Mouse (Mus musculus): ENCODE measurements around the gene Slc25a21. TPM values are rescaled to one million over a fixed set of nuclear protein-coding genes. Genes with fewer than 3 reads are reported as not detected.

The Slc25a21 gene
- total RNA-seq, 2 experiments from 2014 or later: 0.22 to 0.37 TPM

DNA sequence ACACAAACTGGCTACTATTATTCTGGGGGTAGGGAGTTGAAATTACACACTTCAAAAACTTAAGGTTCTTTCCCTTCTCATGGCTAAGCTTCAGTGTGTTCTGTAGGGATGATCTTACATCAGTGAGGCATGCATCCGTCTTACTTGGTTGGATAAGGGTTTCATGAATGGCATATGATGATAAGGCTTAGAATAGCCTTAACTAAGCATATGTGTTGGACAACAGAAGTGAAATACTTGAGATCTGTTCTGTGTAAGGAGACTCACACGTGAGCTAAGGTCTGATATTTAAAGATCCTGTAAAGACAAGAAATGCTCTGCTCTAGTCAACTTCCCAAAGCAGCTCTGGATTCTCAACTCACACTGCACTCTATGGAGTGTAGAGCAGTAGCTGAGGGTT lies 11.1 kb downstream of the Slc25a21 start:
- intact Hi-C loops (cut with DNase I): loop anchor here (10.0 kb wide), 1 partner anchor 201 kb away; no protein-coding TSS in a partner anchor

GRCm38 (mm10) chr12:57185475-57185874 lies 11.8 kb downstream of the Slc25a21 start:
- intact Hi-C loops (cut with DNase I): loop anchor here (10.0 kb wide), 1 partner anchor 201 kb away; no protein-coding TSS in a partner anchor
- no peak for DNase-seq

More for the DNA sequence above, 11.1 kb downstream of the Slc25a21 start:
- no peak for DNase-seq

DNA sequence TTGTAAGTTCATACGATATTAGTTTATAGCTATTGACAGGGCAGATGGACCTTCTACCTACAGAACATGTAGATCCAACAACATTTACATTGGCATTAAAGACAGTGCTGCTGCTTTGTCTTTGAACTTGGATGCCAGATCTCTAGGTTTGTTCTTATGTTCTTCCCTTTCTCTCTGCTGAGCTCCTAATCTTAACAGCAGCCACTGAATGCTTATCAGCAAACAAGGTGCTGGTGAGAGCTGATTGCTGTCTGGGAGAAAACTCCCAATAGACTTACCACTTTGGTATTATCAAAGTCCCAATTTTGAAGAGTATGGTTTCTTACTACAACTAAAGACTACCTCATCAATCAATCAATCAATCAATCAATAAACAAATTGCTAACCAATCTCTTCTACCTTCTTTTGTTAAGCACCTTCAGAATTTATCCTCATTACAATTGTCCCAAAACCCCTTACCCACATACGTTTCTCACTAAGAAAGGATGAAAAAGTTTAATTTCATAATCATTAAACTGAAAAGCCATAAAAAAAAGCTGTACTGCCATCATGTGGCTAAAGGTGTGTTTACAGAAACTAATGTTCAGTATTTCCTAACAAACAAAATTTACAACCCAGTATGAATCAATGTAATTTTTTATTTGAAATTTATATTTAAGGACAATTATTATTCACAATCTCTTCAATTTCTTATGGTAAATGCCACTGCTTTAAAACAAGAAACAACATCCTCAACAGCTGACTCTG lies 12.7 kb downstream of the Slc25a21 start:
- intact Hi-C loops (cut with DNase I): loop anchor here (5.0 to 10.0 kb wide), 2 partner anchors 200 to 507 kb away; no protein-coding TSS in a partner anchor
- no peak for DNase-seq

DNA sequence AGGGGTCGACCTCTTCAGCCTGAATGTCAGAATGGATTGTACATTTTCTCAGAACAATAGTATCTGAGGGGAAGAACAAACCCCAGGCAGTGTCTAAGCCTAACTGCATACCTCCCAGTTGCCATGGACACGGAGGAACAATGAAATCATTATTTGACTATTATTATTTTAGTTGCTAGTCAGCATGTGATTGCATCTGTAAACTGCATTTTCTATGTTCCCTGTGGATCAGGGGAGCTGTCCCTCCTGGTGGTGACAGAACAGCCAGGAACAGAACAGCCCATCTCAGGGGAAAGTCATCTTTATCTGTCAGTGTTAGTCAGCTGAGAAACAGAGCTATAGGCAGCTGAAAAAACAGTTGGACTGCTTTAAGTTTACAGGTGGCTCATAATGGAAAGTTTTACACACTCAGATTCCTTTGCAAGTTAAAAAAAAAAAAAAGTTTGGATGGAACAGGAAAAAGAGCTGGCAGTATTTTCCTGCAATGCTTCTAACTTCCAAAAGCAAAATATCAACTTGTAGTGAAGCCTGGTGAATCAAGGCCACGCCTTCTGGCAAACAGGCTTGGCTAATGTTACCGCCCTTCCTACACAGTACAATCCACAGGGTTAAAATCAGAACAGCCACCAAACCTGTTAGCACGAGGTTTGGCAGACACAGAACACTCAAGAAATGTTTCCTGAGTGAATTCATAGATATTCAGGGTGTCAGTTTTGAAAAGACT lies 17.6 kb downstream of the Slc25a21 start:
- intact Hi-C loops (cut with DNase I): loop anchor here (5.0 to 10.0 kb wide), 2 partner anchors 195 to 502 kb away; no protein-coding TSS in a partner anchor
- peak; percentile 8 for DNase-seq

GRCm38 (mm10) chr12:57178818-57179217 lies 18.5 kb downstream of the Slc25a21 start:
- DNase-seq: no peak
- intact Hi-C loops (cut with DNase I): no loop called here

- DNase-seq: no peak
Measured at GRCm38 (mm10) chr12:57163294-57163693, 34.0 kb downstream of the Slc25a21 start.

GRCm38 (mm10) chr12:57162840-57163239 lies 34.4 kb downstream of the Slc25a21 start:
- intact Hi-C loops (cut with DNase I): no loop called here
- DNase-seq: no peak

More at GRCm38 (mm10) chr12:57163294-57163693, 34.0 kb downstream of the Slc25a21 start:
- intact Hi-C loops (cut with DNase I): no loop called here

DNA sequence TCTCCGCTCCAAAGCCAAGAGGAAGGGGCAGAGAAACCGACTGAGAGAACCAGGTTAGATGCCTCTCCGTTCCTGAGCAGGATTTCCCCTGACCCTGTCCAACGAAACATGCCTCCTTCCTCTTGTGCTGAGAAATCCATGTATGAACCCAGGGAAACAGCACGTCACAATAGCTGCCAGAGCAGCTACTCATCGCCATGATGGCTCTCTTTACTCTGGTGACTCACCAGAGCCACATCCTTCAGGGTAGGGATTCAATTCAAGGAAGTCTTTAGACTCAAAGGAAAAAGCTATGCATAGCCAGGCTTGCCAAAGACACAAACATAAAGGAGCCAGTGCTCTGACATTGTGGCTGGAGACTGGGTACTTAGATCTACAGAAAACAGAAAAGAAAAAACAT lies 37.4 kb downstream of the Slc25a21 start:
- no peak for DNase-seq
- intact Hi-C loops (cut with DNase I): no loop called here

GRCm38 (mm10) chr12:57158266-57158665 lies 39.0 kb downstream of the Slc25a21 start:
- no peak for DNase-seq
- intact Hi-C loops (cut with DNase I): no loop called here

DNA sequence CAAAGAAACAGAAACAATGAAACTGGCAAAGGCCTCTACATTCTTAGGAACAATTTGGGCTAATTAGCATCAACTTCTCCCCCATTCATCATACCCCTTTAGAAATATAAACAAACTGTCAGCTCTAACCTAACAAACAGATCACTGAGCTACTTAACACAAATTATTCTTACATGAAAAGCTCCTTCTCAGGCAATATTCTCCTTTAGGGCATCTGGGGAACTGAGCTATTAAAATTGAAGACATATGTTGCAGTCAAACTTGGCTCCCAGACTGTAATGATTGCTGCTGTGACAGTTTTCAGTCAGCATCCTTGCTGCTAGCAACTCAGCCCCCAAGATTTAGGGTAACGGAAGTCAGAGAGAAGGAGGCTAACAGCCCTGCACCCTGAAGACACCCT lies 58.3 kb downstream of the Slc25a21 start:
- no peak for DNase-seq
- intact Hi-C loops (cut with DNase I): no loop called here

DNA sequence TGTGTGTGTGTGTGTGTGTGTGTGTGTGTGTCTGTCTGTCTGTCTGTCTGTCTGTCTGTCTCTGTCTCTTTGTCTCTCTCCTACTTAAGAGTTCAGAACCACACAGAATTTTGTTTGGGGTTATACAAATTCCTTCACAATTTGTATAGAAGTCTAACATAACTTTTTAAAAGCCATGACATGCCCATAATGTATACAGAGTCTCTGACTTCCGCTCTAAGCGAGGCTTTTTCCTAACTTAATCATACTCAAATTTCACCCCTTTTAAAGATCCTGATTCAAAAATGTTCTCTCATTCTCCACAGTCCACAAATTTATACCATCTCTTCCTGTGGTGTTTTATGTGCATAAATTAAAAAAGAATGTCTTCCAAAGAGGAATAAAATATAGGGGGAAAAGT lies 59.5 kb downstream of the Slc25a21 start:
- intact Hi-C loops (cut with DNase I): no loop called here
- no peak for DNase-seq

GRCm38 (mm10) chr12:57118602-57119001 lies 78.7 kb downstream of the Slc25a21 start:
- DNase-seq: no peak
- intact Hi-C loops (cut with DNase I): no loop called here

GRCm38 (mm10) chr12:57115516-57115915 lies 81.8 kb downstream of the Slc25a21 start:
- intact Hi-C loops (cut with DNase I): no loop called here
- DNase-seq: no peak

DNA sequence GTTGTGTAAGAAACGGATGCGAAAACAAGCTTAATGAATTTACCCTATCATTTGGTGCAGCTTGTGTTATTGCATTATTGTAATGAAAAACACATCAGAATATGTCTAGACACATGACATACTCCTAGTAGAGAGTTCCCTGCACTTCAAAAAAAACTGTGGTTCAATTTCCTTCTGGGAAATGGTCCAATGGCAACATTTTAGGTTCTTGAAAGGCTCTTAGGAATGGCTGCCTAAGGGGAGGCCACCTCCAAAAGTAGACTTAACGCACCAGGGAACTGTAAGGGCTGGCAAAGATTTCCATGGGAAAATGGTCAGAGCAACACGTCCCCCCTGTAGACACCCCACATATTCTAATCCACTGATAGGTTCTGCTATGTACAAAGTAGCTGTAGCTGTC lies 87.9 kb downstream of the Slc25a21 start:
- intact Hi-C loops (cut with DNase I): no loop called here
- no peak for DNase-seq

DNA sequence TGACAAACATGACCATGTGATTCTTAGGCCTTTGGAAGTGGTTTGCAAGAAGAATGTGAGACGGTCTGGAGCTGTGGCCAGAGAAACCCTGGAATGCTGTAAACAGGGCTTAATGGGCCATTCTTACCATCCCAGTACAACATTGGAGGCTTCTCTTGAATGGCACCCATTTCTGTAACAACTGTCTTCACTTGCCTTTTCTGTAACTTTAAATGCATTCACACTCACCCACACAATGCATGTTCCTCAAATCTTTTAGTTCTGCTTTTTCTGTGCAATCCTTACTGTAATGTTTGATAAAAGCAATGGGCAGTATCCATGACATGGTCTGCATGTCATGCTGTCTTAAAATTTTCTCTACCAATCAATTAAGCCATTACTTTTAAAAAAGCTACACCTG lies 95.0 kb downstream of the Slc25a21 start:
- intact Hi-C loops (cut with DNase I): no loop called here
- no peak for DNase-seq

DNA sequence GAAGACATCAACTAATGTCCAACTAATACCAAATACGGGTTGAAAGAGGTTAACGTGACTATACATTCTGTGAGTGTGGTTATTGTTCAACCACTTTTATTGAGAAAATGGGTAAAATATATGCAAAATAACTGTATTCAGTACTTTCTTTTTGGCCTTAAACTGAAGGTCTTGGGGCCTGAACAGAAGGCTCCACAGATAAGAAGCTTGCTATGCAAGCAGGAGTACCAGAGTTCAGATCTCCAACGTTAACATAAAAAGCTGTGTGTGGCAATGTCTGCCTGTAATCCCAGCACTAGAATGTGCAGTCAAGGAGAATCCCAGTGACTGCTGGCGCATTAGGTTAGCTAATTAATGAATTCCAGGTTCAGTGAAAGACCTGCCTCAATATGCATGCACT lies 96.7 kb downstream of the Slc25a21 start:
- DNase-seq: no peak
- intact Hi-C loops (cut with DNase I): no loop called here

DNA sequence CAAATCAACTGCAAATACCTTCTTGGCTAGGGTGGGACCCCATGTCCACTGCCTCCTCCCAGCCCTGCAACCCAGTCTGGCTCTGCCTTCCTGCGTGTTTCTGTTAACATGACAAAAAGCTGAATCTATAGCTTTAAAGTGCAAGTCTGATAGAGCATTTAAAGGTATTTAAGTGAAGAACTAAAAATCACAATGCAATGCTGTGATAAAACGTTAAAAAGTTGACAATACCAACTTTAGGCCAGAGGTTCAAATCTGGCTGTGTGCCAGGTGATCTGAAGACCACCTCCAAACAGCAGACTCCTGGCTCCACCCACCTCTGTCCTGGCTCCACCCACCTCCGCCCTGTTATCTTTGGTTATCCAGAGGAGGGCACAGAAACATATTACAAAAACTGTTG lies 98.2 kb downstream of the Slc25a21 start:
- intact Hi-C loops (cut with DNase I): no loop called here
- no peak for DNase-seq

GRCm38 (mm10) chr12:57098371-57098770 lies 98.9 kb downstream of the Slc25a21 start:
- no peak for DNase-seq
- intact Hi-C loops (cut with DNase I): no loop called here

DNA sequence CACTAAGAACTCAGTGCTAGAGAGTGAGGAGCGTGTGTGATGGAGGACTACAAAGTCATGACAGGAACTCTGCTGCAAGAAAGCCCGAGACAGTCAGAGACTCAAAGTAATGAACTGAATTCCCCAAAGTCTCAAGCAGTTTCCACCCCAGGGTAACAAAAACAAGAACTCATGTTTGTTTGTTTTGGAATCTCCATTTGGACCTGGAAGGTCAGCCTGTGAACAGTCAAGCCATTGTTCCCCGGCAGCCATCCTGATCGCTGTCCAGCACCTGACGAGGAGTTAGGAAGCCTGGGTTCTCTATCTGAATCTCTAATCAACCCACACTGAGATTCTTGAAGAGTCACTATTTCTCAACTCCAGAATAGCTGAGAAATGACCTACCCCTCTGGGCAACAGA lies 104.2 kb downstream of the Slc25a21 start:
- peak in 1 of 2 experiments; percentile 2 for DNase-seq
- intact Hi-C loops (cut with DNase I): no loop called here

DNA sequence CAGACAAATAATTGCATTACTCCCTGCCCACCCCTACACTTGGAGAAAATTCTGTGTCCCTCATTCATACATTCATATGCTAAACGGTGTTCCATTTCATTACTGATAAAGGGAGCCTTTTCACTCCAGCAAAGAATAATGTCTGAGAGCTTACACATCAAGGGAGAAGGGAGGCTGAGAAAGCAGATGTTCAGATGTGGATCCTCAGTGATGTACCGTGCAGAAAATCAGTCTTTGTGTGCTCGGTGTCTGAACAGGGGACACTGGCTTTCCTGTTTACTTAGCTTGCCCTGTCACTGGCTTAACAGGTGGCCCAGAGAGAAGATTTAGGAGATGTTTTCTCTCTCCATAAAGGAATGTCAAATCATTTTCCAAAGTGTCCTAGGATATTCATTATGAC lies 112.8 kb downstream of the Slc25a21 start:
- DNase-seq: no peak
- intact Hi-C loops (cut with DNase I): no loop called here

- no peak for DNase-seq
Measured at GRCm38 (mm10) chr12:57083533-57083932, 113.7 kb downstream of the Slc25a21 start.

DNA sequence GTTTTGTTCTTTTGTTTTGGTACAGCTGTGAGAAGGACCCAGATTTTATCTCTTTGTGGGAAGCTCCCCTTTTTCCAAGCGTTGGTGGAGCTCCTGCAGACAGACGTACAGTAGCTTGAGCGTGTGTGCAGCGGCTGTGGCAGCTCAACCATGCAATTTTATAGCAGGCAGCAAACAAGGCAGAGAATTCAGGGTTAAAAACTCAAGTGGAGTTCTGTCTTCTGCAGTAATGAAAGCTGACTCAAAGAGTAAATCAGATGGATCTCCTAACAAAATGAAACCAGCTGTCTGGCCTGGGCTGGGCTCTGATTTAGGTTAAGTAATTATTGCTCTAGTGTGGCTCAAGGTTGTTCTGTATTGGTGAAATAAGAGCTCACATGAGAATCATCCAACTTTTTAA lies 120.7 kb downstream of the Slc25a21 start:
- intact Hi-C loops (cut with DNase I): no loop called here
- DNase-seq: no peak

More at GRCm38 (mm10) chr12:57083533-57083932, 113.7 kb downstream of the Slc25a21 start:
- intact Hi-C loops (cut with DNase I): no loop called here
